Mouse (Mus musculus): ENCODE results near the gene Grb14.

Gene Grb14

DNA sequence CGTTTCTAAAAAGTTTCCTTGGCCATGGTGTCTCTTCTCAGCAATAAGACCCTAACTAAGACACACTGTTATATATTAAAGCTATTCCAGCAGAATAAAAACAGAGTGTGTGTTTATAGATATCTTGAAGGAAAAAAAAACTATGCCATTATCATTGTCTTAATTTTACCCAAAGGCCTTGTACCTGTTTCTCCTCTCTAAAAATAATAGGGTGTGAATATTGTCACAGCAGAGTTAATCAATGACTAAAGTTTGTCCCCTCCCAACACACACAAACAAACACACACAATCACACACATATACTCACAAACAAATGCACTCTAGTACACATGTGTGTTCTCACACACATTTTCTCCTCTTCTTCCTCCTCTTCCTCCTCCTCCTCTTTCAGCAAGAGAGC, at the start of gene Grb14:
TSS of gene Grb14 (minus strand) at position 101 of the 400 bp plus-strand sequence.
- no peak for DNase-seq (ENCODE audit: low spot score)

DNA sequence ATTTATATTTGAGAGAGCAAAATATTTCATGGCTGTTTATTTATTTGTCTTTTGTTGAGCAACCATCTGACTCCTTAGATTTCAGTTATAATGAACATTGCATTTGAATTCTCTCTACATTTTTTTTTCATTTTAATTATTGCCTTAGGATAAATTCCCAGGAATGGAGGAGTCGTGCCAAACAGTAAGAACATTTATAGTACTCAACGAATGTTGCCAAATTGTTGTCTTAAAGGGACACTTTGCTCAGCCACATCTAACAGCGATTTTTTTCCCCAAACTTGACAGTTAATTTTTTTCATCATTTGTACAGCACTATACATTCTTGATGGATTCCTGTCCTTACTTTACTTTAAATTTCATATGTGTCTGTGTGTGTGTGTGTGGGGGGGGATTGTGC, 47.4 kb upstream of the Grb14 start:
- no peak for DNase-seq (ENCODE audit: low spot score)

DNA sequence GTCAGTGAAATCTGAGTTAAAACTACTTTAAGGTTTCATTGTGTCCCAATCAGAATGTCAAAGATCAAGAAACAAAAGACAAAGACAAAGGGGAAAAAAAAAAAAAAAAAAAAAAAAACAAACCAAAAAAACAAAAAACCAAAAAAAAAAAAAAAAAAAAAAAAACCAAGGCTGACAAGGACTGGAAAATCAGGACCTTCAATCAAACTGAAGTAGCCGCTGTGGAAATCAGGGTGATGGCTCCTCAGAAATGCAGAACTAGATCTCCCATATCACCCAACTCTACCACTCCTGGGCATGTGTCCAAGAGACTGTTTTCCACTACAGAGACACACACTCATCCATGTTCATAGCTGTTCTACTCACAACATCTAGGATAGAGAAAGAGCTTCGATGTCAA, 29.0 kb upstream of the Grb14 start:
- no peak for DNase-seq (ENCODE audit: low spot score)

DNA sequence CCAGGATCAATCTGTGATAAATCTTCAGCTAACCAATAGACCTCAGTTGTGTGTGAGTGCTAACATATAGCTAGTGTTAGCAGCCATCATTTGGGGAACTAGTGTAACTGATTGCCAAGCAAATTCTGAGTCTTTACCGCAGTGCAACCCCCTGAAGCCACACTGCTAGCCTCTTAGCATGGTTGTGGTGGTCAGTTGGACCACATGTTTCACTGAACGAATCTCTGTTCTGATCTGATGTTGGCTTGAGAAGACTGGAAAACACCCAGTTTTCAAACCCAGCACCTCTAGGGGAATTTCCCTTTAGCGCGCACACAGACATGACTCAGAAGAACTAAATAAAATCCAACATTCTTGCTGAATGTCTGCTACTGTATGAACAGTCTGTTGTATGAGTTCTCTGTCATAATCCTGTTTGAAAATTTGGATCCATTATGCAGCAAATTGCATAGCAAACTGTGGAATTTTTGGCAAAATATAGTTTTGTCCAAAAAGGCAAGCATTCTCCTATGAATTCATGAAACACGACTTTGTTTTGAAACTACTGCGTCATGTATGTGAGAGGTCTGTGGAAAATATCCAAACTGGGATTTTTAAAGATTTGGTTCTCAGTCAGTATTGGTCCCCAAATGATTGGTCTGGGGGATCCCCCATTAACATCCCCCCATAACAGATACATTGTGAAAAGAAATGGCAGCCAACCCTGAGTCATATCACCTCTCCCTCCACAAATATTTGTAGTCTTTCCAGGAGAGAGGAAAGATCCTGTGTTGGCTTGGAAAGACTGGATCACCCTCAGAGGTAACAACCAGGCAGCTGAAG, 27.6 kb upstream of the Grb14 start:
- DNase-seq (ENCODE audit: low spot score) = no peak

DNA sequence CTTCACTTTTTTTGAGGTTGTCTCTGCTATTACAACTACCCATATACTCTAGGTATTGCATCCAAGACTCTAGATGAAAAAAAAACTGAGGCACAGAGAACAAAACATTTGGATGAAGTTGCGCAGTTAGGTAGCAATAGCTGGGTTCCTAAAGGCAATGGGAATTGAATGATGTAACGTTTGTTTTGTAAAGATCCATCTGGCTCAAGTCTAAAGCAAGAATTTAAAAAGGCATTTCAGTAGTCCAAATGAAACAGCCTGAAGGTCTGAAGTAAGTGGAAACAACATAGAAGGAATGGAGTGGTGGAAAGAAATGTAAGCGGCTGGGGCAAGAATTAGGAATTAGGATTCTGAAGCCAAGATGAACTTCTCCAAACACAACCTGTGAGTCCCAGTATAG, 26.0 kb upstream of the Grb14 start:
- no peak for DNase-seq (ENCODE audit: low spot score)

DNA sequence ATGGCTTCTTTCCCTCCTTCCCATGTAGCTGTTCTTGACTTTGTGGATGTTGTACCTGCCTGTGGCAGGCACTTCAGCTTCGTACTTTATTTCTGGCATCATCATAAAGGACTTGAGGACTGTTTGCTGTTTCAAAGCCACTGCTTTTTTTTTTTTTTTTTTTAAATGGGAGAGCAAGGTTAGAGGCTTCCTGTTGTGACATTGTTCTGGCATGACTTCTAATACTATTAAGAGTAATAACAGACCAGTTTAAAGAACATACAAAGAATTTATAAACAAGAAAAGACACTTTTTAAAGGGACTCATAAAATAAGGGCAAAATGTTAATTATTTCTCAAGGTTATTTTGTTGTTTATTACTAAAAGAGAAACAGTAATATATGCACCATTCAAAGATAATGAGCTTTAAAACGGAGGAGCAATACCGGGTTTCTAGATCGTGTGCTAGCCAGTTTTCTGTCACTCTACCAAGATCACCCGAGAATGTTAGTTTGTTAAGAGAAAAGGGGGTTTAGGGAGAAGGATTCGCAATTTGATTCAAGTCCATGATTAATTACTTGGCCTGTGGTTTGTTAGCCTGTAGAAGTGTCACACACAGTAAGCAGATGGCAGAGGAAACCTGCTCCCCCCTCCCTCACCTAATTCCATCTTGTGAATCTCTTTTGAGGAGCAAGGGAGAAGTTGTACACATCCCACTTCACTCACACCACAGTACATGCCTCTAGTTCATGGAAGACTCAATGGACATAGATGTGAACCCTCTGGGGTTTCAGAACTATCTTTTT, 23.6 kb upstream of the Grb14 start:
- peak; percentile 30 for DNase-seq (ENCODE audit: low spot score)

DNA sequence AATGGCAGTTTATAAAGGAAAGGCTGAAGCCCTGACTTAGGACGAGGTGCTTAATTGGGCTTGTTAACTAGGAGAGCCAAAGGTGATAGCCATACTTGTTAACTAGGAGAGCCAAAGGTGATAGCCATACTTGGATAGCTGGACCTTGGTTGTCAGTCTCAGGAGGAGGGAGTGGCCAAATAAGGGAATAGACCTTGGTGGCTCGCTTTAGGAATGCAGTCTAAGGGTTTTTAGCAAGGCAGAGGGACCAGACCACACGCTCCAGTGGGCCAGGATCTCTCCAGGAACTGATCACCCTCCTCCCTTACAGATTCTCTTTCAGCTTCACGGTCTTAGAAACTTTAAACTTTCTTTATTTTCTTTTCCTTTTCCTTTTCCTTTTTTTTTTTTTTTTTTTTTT, 13.4 kb upstream of the Grb14 start:
- DNase-seq (ENCODE audit: low spot score) = no peak

DNA sequence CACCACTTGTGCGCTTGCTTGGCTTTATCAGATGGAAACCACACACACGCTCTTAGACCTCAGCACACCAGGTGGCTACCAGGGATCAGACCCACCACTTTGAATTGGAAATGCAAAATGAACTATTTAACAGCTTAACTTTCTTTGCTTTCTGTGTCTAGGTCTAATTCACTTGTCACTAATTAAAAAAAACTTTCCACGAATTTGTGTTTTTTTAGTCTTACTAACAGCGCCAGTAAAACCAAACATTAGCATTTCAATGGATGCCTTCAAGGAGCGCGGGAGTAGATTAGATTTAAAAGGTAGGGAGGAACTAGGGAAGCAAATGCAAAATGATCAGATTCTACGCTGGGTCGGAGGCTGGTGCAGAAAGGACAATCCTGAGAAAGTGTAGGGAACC, 12.8 kb upstream of the Grb14 start:
- DNase-seq (ENCODE audit: low spot score) = no peak

DNA sequence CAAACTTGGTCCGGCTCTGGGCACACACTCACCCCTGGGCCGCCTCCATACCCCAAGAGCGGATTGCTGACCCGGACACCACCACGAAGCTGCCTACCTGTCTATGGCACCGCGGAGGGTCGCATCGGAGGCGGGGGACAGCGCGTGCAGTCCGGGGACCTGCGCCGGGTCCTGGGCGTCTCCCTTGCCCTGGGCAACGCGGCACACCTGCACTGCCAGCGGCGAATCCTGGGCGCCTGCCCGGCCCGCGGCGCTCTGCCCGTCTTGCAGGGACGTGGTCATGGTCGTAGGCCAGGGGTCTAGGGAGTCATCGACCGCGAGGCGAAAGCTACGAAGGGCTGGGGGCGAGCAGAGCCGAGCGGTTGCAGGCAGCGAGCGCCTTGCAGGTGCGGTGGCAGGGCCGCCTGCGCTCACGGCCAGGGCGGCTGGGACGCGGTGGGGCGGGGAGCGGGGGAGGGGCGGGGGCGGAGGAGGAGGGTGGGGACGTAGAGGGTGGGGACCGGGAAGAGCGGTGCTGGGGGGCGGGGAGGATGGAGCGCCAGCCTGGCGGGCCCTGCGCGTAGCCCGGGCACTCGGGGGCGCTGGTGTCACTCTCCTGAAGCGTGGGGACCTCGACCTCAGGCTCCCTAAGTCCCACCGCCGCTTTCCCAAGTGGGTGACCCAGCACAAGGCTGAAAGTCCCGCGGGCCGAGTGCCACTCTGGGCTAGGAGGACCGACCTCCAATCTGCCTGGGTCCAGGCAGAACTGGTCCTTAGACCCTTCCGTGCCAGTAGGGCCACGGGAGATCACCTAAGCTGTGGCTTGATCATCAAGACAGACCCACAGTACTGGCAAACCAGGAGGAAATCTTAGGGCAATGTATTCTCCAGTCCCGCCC, 2.2 kb downstream of the Grb14 start:
- DNase-seq (ENCODE audit: low spot score) = peak; percentile 89

DNA sequence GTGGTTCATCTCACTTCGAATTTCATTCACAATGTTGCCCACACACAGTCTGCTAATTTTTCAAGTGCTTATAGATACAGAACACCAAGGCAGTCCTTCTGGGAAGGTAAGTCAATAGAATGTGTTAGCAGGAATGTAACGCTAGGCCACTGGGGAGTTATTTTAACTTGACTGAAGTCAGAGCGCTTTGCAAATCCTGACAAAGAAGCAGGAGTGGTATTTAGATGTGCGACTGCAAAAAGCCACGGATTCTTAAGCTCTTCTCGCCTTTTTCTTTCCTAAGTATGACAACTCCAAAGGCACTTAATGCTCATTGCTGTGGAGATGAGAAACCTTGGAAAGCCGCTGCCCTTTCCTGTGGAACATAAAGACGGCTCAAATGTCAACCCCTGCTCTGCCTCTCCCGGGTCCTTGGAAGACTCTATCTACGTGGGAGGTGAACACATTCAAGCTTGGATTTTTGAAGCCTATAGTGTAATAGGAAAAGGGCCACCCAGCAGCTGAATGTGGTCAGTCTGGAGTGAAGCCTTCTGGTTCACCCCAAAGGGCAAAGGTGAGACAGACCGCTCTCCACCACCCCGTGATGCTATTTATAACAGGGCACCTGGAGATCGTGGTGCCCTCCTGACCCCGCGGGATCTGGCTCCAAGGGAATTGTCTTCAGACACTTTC, 3.0 kb downstream of the Grb14 start:
- no peak for DNase-seq (ENCODE audit: low spot score)

DNA sequence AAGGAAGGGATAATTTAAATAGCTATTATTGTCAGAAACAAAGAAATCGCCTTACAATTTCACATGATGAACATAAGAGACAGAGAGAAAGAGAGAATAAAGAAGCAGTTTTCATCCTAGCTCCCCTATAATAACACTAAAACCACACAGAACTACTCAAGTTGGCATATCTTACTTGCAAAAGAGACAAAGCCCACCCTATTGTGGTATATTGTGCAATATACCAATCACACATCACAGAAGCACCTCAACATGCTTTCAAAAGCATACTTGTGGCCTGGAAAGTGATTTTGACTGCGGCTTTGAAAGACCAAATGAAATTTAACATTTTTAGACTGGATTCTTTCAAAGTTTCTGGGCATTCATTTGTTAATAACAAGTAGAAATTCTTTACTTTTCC, 7.4 kb downstream of the Grb14 start:
- no peak for DNase-seq (ENCODE audit: low spot score)

DNA sequence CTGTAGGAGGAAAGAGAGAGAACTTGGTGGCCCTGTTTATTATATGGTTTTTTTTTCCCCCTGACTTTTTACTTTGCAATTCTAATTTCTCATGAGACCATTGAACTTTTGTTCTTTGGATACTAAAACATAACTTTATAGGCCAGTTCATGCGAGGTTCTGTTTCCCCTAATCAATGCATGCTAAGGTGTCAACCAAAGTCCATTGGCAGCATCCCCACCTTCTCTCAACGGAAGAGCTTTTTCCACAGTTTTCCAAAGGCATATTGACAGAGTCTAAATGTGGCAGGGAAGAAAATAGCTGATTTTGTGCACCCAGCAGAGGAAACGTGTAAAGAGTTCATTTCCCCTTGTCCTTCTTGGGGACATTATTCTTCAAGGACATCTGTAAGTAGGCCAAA, 10.2 kb downstream of the Grb14 start:
- no peak for DNase-seq (ENCODE audit: low spot score)

DNA sequence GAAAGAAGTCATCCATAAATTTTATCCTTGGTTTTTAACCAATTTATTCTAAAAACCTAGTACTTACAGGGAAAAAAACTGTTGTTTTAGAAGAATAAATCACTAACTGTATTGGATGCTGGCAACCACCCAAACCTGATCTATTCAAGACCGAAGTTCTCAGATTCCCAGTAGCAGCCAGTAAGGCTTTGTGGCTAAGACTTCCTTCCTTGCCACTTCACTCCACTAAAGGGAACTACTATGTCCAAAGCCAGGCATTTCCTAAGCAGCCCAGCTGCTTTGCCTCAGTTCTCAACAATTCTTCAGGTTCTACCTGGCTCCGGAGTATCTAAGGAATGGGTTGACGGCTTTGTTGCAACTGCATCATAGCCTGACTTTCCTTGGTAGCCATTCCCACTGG, 14.7 kb downstream of the Grb14 start:
- DNase-seq (ENCODE audit: low spot score) = no peak

DNA sequence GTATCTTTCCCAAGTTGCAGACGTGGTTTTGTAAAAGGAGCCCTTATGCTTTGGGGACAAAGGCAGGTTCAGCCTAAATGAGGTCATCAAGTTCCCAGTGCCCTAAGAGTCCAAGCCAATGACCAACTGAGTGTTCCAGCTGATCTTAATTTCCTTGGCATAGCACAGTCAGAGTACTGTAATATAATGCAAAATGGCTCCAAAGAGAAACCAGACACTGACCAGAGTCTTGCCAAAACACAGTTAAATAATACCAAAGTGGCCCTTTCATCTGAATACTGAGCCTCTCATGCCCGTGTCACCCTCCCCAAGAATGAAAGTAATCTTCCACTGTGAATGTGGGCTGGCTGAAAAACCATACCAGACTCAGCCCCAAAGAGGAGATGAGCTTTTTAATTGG, 17.4 kb downstream of the Grb14 start:
- DNase-seq (ENCODE audit: low spot score) = no peak

DNA sequence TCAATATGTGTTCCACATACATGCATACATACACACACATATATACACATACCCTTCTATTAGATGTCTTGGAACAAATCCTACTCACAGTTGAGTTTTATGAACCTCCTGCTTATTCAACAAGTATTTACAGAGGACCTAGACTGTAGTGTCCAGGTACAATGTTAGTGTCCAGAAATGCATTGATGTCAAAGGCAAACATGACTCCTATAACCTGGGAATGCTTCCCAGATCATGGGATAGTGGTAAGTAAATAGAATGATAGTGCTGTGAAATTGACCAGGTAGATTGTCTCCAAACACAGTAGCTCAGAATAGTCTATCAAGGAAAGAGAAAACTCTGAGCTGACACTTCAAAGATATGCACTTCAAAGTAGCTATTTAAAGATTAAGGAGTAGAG, 19.7 kb downstream of the Grb14 start:
- DNase-seq (ENCODE audit: low spot score) = no peak

DNA sequence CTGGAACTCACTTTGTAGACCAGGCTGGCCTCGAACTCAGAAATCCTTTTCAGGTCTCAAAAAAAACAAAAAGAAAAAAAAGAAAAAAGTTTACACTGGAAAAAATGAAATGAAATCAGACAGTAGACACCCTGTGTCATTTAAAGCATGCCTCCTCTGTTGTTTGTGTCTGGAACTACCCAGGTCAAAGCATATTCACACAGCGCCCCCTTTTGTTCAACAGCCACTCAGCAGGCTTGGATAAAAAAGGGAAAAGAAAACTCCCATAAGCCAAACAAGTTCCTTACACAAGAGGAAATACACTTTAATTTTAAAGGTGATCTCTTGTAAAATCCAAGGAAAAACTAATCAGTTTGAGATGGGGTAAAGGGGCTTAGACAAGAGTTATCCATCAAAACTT, 21.4 kb downstream of the Grb14 start:
- DNase-seq (ENCODE audit: low spot score) = peak; percentile 42

DNA sequence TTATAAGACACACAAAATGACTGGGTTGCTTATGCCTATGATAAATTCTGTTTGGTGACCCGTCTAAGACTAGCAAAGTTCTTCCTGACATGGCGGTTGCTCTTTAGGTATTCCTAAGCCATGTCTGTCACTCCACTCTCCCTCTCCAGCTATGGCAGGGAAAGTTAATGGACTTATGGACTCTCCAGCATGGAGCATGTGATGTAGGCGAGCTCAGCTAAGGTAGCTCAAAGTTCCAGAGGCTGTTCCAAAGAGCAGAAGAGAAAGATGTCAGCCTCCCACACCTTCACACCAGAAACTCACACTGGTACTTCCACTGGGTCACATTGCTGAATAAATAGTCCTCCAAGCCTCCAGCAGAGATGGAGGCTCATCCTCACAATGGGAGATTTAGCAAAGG, 22.2 kb downstream of the Grb14 start:
- DNase-seq (ENCODE audit: low spot score) = no peak

DNA sequence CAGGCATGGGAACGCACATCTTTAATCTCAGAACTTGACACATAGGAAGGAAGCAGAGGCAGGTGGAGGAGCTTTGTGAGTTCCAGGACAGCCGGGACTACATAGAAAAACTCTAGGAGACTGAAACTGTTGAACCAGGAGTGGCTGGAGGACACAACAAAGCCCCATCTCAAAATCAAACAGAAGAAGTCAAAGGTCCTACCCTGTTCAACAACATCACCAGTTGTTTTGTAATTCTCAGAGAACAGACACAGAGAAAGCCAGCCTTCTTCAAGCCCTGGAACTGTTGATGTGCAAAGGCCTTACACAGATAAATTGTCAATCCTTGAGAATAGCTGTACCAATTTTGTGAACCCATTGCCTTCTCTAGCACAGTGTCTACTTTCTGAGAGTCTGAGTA, 29.7 kb downstream of the Grb14 start:
- DNase-seq (ENCODE audit: low spot score) = no peak

DNA sequence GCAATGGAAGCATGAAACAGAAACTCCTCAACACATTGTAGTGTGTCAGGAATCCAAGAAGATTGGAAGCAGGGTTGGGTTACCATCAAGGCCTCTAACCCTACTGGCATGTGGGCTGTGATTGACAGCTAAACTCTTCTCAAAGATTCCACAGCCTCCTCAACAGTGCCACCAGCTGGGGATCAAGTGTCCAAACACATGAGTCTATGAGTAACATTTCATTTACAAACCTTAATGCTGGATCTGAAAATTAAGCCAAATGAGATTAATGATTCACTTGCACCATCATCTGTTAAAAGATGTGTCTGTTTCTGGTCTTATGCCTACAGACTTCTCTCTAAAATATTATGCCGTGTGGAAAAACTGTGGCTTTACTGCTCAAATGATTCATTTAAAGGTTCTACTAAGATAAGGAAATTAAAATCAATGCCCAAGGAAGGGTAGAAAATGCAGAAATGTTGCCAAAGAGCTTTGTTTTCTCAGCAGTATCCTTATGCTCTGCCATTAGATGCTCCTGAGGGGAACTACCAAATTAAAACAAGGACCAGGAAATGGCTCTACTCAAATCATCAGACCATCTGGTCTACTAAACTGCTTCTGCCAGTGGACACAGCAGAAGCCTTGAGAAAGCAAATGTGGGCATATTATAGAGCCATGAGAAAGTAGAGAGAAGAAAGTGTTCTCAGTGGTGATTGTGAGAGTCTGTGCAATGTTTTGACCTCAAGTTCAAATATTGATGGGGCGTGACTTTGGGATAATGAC, 35.2 kb downstream of the Grb14 start:
- DNase-seq (ENCODE audit: low spot score) = no peak

DNA sequence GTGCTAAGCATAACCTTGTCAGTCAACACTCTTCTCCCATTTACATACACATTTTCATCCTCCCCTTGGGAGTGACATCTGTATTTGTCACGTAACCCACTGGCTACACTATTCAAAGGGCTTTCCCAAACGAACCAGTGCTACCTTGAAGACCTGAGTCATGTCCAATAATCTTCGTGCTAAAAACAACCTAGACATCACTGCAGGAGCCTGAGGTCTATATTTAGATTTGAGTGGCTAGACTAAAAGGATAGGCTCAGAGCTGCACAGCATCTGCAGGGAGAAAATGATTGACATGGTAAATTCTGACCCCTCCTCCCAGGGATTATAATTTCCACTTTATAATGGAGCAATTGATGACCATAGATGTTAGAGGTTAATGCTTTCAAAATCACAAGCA, 37.0 kb downstream of the Grb14 start:
- DNase-seq (ENCODE audit: low spot score) = no peak

DNA sequence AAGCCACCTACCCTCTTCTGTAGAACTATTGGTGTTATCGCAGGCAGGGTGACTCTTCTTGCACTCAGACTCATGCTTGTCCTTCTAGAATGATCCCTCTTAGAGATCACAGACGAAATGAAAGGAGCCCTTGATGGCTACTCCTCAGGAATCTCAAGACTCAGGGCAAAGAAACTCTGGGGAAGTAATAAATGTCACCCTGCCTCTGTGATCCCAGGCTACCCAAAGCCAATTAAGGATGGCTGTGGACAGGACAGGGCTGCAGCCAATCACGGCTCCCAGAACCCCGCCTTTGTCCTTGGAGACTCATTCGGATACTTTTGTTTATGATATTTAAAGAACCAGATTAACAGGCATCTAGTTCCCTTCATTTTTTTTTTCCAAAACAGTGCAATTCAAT, 49.2 kb downstream of the Grb14 start:
- no peak for DNase-seq (ENCODE audit: low spot score)
